Mouse (Mus musculus) heart, postnatal 25 days (tissue): Measurements from ENCODE around the gene Ddi2. TPM values are rescaled to one million over a fixed set of nuclear protein-coding genes. Genes with fewer than 3 reads are reported as not detected.

ENCODE experiments used
- DNase-seq: peaks from one replicate; pipeline ENCODE4 v3.0.0; 2022; ENCODE audit warnings: low spot score
- intact Hi-C: fragments of 180-260 bp; cut with DNase I; formaldehyde crosslinking; loops from one replicate; pipeline ENCODE4 v1.15.1; 2025
- total RNA-seq, 2 experiments: library from RNA; stranded (reverse); gene quantifications; 2 replicates each; pipeline ENCODE4 v1.2.3; 2021

Gene Ddi2
- total RNA-seq, 2 experiments from 2014 or later, result 28.4 to 34.4 TPM

DNA sequence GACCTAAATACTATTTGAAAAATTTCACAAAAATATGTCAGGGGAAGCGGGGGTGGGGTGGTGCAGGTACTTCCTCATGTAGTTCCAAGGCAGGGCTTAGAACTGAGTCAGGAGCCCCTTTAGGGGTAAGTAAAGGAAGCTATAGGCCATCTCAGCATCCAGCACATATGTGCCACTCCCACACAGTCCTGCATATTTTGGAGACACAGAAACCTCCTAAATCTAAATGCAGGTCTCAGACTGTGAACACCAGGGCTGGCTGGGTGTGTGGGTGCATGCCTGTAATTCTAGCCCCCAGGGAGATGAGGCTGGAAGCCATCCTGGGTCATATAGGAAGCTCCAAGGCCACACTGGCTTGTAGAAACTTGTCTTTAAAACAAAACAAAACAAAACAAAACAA lies 12.0 kb downstream of the Ddi2 start:
- intact Hi-C loops, result no loop called here
- DNase-seq, result no peak

- intact Hi-C loops, result no loop called here
- no peak for DNase-seq
These were observed 14.2 kb downstream of the Ddi2 start for GRCm38 (mm10) chr4:141708971-141709370.

- no peak for DNase-seq
- intact Hi-C loops, result no loop called here
These were observed 15.2 kb downstream of the Ddi2 start for GRCm38 (mm10) chr4:141708005-141708404.

GRCm38 (mm10) chr4:141705331-141705730 lies 17.9 kb downstream of the Ddi2 start:
- DNase-seq, result no peak
- intact Hi-C loops, result no loop called here

DNA sequence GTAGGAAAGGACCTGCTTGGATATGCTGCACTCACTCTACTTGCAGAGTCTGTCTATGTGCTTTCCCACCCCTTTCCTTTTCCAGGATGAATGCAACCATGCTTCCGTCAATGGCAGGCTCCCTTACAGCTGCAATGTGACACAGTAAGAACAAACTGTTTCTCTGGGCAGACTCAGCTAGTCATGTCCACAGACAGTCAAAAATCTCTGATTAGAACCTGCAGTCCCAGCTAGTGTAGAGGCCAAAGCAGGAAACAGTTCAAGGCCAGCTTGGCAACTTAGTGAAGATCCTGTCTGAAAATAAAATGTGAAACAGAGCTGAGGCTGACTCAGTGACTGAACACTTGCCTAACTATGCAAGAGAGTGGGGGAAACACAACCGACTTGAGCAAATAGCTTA lies 18.6 kb downstream of the Ddi2 start:
- intact Hi-C loops, result no loop called here

GRCm38 (mm10) chr4:141694719-141695118 lies 28.5 kb downstream of the Ddi2 start:
- DNase-seq, result no peak
- intact Hi-C loops, result loop anchor here (5.0 kb wide), 1 partner anchor 77 kb away; the partner anchor contains the start of gene Tmem82

More for the DNA sequence above, 18.6 kb downstream of the Ddi2 start:
- peak; percentile 25 for DNase-seq

DNA sequence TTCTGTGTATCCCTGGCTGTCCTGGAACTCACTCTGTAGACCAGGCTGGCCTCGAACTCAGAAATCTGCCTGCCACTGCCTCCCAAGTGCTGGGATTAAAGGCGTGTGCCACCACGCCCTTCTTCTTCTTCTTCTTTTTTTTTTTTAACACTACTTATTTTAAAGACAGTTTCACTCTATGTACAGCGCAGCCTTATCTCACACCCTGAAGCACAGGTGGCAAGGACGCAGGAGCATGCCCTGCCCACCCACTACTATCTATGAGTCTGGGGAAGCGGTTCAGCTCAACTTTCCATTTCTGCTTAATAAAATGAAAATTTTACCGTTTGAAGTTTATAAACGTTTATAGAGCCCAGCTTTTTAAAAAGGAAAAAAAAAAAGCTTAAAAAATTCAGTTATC lies 34.7 kb downstream of the Ddi2 start:
- intact Hi-C loops, result no loop called here
- no peak for DNase-seq

DNA sequence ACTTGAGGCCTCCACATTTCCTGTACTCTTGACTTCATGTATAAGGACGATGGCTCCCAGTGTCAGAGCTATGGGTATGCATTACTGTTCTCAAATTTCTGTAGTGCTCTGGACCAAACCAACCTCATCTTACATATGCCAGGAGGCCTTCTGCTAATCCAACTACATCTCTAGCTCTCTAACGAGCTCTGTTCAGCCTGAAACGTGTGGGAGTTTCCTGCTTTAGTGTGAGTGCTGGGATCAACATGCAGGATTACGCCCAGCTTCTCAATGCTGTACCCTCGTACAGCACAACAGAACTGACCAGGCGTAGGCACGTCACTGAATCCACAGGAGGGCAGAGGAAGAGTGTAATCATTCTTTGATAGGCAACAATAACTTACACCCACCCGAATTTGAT lies 36.7 kb downstream of the Ddi2 start:
- intact Hi-C loops, result no loop called here

DNA sequence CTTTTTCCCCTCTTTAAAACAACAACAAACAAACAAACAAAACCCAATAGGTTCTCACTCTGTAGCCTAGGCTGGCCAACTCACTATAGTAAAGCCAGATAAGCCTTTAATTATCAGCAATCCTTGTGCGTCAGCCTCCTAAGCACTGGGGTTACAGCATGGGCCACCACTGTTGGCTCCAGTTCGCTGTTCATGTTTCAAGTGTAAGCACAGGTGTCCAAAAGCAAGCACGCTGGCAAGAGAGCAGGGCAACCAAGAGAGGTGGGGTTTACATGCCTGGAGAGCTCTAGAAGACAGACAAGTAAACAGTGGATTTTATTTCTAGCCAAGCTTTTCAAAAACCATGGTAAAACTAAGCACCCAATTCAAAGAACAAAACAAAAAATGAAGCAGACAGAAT lies 37.1 kb downstream of the Ddi2 start:
- no peak for DNase-seq
- intact Hi-C loops, result no loop called here

More for the DNA sequence above, 36.7 kb downstream of the Ddi2 start:
- no peak for DNase-seq

DNA sequence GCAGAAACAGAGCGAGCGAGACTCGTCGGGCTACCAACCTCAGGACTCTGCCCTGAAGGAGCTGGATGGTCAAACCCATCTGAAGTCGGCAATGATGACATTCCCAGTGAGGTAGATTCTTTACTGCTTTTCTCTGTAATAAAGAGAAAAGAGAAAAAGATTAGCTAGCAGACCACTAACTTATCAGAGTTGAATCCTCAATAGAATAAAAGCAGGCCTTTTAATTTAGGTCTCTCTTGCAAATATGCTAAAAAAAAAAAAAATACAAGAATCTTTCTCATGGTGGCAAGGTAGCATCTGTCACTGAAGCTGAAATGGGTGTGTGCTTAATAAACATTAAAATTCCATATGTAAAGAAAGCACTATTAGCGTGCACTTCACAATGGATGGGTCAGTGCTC lies 37.7 kb downstream of the Ddi2 start, which contains the start of gene Rsc1a1:
Gene Rsc1a1, minus strand, starts transcription at position 101 of the 400 bp plus-strand sequence.
- no peak for DNase-seq
- intact Hi-C loops, result no loop called here

- no peak for DNase-seq
- intact Hi-C loops, result no loop called here
These were observed 40.5 kb downstream of the Ddi2 start for GRCm38 (mm10) chr4:141682706-141683230.

DNA sequence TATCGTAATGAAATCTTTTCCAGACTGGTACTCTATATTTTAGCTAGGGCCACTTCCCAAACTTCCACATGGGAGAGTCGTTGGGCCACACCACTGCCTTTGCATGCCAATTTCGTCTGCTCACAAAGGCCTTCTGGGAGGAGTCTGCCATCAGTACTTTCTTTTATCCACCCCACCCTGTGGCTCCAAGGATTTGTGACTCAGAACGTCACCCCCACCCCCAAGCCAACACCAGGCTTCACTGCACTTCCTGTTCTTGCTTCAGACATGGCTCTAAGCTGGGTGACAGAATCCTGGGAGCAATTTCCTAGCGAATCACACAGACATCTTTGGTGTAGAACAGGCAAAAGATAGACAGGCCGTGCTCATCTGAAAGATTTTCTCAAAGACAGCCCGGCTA lies 41.5 kb downstream of the Ddi2 start:
- intact Hi-C loops, result no loop called here
- DNase-seq, result peak; percentile 25

DNA sequence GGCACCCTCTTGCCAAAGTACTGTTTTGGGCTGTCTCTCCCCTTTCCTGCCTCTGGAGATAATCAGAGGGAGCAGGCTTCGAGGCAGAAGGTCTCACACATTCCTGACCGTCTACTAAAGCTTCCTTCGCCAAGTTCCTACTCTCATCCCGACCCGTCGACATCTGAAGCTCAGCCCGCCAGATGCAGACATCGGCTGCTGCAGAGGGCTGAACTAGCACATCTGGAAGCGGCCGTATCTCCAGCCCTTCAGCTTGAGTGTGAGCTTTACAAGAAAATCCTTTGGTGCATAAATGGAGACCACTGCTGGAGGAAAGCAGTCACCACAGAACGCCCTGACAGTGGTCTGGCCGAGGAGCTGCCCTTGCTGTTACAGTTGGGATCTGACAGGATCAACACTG lies 42.3 kb downstream of the Ddi2 start:
- no peak for DNase-seq

GRCm38 (mm10) chr4:141679016-141679415 lies 44.2 kb downstream of the Ddi2 start:
- DNase-seq, result no peak
- intact Hi-C loops, result no loop called here

More for the DNA sequence above, 42.3 kb downstream of the Ddi2 start:
- intact Hi-C loops, result no loop called here

- intact Hi-C loops, result no loop called here
- no peak for DNase-seq
These were observed 46.7 kb downstream of the Ddi2 start for GRCm38 (mm10) chr4:141676462-141676979.

- DNase-seq, result no peak
- intact Hi-C loops, result no loop called here
These were observed 50.9 kb downstream of the Ddi2 start for GRCm38 (mm10) chr4:141672325-141672724.

DNA sequence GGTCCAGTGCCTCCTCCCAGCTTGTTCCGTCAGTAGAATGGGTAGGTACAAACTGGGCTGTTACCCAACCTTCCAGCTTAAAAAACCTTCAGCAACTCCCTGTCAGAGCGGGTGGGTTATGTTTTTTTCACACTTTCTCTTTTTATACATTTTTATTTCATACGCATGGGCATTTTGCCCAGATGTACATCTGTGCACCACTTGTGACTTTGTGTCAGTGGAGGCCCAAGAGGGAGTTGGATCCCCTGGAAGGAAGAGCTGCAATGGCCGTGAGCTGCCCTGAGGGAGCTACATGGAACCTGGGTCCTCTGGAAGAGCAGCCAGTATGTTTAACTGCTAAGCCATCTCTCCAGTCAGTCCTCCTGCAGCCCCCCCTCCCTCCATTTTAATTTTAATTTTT lies 51.8 kb downstream of the Ddi2 start:
- no peak for DNase-seq
- intact Hi-C loops, result no loop called here

GRCm38 (mm10) chr4:141669898-141670712 lies 53.1 kb downstream of the Ddi2 start:
- DNase-seq, result no peak
- intact Hi-C loops, result no loop called here

DNA sequence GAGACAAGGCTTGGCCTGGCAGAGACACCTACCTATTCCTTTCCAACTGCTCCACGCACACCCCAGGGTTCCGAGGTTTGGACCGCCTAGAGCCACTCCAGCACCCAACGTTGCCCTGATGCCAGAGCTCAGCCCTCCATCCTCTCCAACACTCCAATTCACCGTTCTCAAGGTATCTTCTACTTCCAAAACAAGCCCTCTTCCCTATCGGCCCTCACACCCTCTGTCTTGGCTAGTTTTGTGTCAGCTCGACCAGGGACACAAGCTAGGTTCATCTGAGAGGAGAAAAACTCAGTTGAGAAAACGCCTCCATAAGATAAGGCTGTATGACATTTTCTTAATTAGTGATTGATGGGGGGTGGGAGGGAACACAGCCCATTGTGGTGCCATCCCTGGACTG lies 58.4 kb downstream of the Ddi2 start, which contains the start of gene Plekhm2:
Gene Plekhm2, minus strand, starts transcription at position 101 of the 400 bp plus-strand sequence.
- DNase-seq, result no peak
- intact Hi-C loops, result loop anchor here (1.0 to 5.0 kb wide), 2 partner anchors 59 to 128 kb away; partner anchors contain the start of genes Casp9, Ddi2 and Dnajc16

- peak; percentile 68 for DNase-seq
- intact Hi-C loops, result loop anchor here (1.0 to 5.0 kb wide), 2 partner anchors 59 to 128 kb away; partner anchors contain the start of genes Casp9, Ddi2 and Dnajc16
These were observed 59.0 kb downstream of the Ddi2 start for GRCm38 (mm10) chr4:141664011-141664745.
